Mouse (Mus musculus) lung, postnatal 14 days (tissue): Measurements from ENCODE around the gene Ttc7.

ENCODE experiments used
- DNase-seq: peaks from one replicate; pipeline ENCODE4 v3.0.0; 2021

The Ttc7 gene

GRCm38 (mm10) chr17:87369270-87369759 lies 86.6 kb downstream of the Ttc7 start:
- DNase-seq, result no peak

DNA sequence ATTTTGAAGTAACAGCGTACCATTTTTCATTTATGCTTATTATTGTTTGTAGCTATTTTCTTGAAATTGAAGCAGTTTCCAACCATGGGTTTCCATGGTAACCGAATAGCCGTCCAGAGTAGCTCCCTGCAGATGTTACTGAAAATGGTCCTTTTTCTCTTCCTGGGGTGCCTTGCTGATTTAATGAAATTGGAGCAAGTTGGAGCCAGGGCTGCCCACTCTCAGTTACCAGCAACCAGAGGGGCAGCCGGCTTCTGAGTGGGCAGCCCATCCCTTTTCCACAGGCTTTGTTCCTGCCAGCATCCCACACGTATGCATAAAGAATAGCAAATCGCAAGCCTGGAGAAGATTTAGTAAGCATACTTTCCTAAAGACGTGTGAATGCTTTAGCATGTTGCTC lies 89.5 kb downstream of the Ttc7 start:
- no peak for DNase-seq

- DNase-seq, result no peak
Observed at GRCm38 (mm10) chr17:87373327-87373726, 90.6 kb downstream of the Ttc7 start.

GRCm38 (mm10) chr17:87375941-87376511 lies 93.3 kb downstream of the Ttc7 start:
- DNase-seq, result no peak

DNA sequence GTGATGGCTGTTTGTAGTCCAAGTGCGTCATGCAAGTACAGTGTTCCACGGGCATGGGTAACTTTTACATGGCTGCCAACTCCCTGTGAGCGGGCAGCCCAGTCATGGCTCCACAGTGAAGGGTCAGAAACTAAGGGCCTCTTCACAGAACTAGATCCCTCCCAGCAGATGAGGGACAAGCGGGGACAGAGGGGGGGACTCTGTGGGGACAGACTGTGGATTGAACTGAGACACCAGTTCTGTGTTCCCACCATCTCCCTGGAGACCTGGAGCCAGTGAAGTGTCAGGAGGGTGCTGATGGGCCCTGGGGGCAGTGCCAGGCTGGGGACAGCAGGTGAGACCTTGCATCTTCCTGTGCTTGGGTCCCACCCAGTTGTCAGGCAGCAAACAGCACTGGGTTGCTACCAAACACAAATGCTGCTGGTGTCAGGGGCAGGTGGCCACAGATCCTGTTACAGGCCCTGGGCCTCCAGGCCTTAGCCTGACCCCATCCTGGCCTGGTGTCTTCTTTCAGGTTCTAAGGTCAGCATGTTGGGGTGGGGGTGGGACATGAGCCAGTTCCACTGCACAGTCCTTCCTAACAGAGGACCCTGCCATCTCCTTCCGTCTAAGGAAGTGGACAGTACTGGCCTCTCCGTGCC lies 94.3 kb downstream of the Ttc7 start:
- no peak for DNase-seq

DNA sequence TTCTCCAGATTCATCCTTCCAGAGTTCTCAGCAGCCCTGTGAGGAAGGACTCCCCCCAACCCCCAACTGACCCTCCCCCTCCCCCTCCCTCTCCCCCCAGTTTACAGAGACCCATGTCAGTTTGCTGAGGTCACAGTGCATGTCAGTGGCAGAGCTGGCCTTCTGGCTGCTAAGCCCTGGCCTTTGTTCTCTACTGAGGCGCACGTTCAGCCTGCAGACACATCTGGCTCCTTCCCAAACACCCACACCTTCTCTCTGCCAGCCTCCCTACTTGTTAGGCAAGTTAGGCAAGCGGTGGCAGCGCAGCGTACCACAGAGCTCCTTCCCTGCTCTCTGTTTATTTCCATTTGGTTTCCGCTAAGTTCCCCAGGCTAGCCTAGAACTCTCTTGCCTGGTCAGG lies 94.8 kb downstream of the Ttc7 start:
- peak; percentile 56 for DNase-seq

- no peak for DNase-seq
Observed at GRCm38 (mm10) chr17:87378354-87379159, 95.9 kb downstream of the Ttc7 start.

GRCm38 (mm10) chr17:87379160-87379624 lies 96.5 kb downstream of the Ttc7 start:
- no peak for DNase-seq

GRCm38 (mm10) chr17:87379821-87380220 lies 97.1 kb downstream of the Ttc7 start:
- no peak for DNase-seq

DNA sequence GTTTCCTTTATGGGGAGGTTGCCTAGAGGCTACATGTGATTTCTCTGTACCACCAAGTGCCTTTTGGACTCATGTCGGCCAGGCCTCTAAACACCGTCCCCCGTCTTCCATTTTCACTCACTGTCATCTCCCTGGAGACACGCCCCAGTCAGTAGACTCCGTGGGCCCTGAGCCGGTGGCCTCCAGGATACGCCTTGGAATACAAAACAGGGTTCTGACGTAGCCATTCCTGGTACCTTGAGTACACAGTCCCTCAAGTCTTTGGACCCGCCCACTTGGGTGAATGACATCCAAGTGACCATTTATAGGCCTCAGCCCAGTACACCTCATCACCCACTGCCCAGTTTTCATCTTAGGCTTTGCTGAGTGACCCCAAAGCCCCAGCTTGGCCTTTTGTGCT lies 98.0 kb downstream of the Ttc7 start:
- no peak for DNase-seq

GRCm38 (mm10) chr17:87385835-87386234 lies 103.1 kb downstream of the Ttc7 start:
- DNase-seq, result no peak

DNA sequence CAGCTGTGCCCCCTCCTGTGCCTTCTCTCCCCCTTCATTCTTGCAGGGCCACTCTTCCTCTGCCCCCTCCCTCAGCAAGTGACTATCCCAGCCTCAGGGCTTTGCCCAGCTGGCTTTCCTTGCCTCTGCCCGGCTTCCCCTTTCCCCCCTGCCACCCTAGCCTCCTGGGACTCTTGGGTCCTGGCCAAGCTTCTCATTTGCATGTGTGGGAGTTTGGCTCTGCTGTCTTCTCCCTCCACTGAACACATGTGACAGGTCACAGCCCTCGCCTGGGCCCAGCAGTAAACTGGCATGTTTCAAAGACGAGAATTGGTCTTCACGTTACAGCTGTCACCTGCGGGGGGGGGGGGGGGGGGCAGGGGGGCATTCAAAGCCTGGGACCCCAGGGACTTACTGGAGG lies 104.4 kb downstream of the Ttc7 start:
- DNase-seq, result no peak

- no peak for DNase-seq
Observed at GRCm38 (mm10) chr17:87391242-87391641, 108.6 kb downstream of the Ttc7 start.

- no peak for DNase-seq
Observed at GRCm38 (mm10) chr17:87397088-87397487, 114.4 kb downstream of the Ttc7 start.

DNA sequence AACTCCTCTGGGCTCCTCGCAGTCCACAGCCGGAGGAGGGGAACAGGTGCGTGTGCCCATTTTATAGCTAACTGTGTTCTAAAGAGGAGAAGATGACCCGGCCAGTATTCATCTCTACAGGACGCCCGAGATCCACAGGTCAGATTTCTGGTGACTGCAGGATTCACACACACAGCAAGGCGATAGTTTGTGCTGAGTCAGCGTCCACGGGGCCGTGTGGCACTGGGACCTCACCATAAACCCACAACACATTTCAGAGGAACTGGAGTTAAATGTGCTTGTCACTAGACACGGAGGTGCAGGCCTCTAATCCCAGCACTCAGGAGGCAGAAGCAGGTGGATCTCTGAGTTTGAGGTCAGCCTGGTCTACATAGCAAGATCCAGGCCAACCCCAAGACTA lies 119.8 kb downstream of the Ttc7 start:
- DNase-seq, result no peak

DNA sequence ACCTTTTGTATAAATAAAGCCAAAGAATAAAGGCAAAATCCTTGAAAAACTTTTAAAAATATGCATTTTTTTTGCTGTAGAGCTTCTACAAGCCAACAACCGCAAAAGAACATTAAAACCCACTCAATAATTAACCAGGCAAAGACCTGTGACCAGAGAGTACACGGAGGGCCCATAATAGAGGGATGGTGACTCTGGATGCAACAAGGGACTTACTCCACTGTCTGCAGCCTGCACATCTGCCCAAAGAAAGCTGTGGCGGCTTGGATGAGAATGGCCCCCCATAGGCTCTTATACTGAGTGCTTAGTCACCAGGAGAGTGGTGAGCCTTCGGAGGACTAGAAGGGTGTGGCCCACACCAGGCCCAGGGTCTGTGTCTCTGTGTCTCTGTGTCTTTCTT lies 120.8 kb downstream of the Ttc7 start:
- DNase-seq, result no peak

GRCm38 (mm10) chr17:87405576-87405975 lies 122.9 kb downstream of the Ttc7 start:
- peak; percentile 14 for DNase-seq

- DNase-seq, result no peak
Observed at GRCm38 (mm10) chr17:87406646-87407045, 124.0 kb downstream of the Ttc7 start.

DNA sequence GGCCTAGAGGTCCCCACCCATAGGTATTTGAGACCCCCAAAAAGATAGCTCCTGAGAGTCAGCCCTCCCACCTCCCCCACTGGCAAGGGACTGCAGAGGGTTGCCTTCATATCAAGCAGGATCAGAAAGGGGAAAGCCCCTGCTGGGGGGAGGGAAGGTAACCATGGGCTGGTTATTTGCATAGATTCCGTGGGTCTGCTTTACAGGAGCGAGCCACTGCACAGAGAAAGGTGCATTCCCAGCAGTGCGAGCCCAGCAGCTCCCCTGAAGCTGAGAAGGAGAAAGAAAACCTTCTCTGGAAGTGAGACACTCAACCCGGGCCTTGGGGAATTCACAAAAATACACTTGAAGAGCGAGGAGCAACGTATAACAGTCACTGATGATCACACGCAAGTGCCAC lies 135.4 kb downstream of the Ttc7 start:
- DNase-seq, result no peak

GRCm38 (mm10) chr17:87427511-87427910 lies 144.8 kb downstream of the Ttc7 start, which contains the start of gene Stpg4:
Gene Stpg4 (minus strand): TSS chr17:87427741.
- DNase-seq, result no peak

- no peak for DNase-seq
Observed at GRCm38 (mm10) chr17:87429431-87429830, 146.7 kb downstream of the Ttc7 start.
